Mouse (Mus musculus): ENCODE results near the gene Defb25. TPM values are rescaled to one million over a fixed set of nuclear protein-coding genes. Genes with fewer than 3 reads are reported as not detected.

Defb25 gene
- polyA plus RNA-seq, 1 experiment from 2014 or later: not detected

GRCm38 (mm10) chr2:152657398-152657797 lies 34.5 kb upstream of the Defb25 start:
- Histone ChIP-seq H3K9me3 (ENCODE audit: control insufficient read depth, low read length) (no peaks in the 10 kb centered on the region), H3K4me3 (ENCODE audit: low read depth, low read length) (no peak overlapping the region), H3K4me1 (replicated peaks; ENCODE audit: control insufficient read depth, insufficient read depth, low read length) (no peaks in the 10 kb centered on the region), H3K4me2 (ENCODE audit: low read depth, low read length, severe bottlenecking) (no peak overlapping the region), H3K9ac (ENCODE audit: low read length) (no peak overlapping the region), H3K27ac (ENCODE audit: low read depth, low read length) (no peak overlapping the region), H3K27me3 (ENCODE audit: control insufficient read depth, insufficient read depth, low read length) (no peaks in the 10 kb centered on the region), H3K36me3 (ENCODE audit: control insufficient read depth, insufficient read depth, low read length) (no peaks in the 10 kb centered on the region)
- WGBS: 67% methylated on average over 10 of the region's 10 CpGs
- no peak for DNase-seq (ENCODE audit: low spot score)
- no peak for ATAC-seq (replicated peaks; ENCODE audit: low FRiP score)

GRCm38 (mm10) chr2:152653874-152654715 lies 31.2 kb upstream of the Defb25 start:
- no peak overlapping the region for H3K4me3 ChIP-seq (ENCODE audit: low read depth, low read length)
- H3K4me1 ChIP-seq (replicated peaks; ENCODE audit: control insufficient read depth, insufficient read depth, low read length): no peaks in the 10 kb centered on the region
- H3K27ac ChIP-seq (ENCODE audit: low read depth, low read length): no peak overlapping the region
- no peak overlapping the region for H3K4me2 ChIP-seq (ENCODE audit: low read depth, low read length, severe bottlenecking)
- no peak for DNase-seq (ENCODE audit: low spot score)
- no peaks in the 10 kb centered on the region for H3K27me3 ChIP-seq (ENCODE audit: control insufficient read depth, insufficient read depth, low read length)
- H3K9ac ChIP-seq (ENCODE audit: low read length): no peak overlapping the region
- H3K9me3 ChIP-seq (ENCODE audit: control insufficient read depth, low read length): no peaks in the 10 kb centered on the region
- 58% methylated on average over 14 of the region's 14 CpGs for WGBS
- ATAC-seq (replicated peaks; ENCODE audit: low FRiP score): no peak
- H3K36me3 ChIP-seq (ENCODE audit: control insufficient read depth, insufficient read depth, low read length): no peaks in the 10 kb centered on the region

GRCm38 (mm10) chr2:152652901-152653620 lies 30.2 kb upstream of the Defb25 start:
- no peak overlapping the region for H3K4me2 ChIP-seq (ENCODE audit: low read depth, low read length, severe bottlenecking)
- ATAC-seq (replicated peaks; ENCODE audit: low FRiP score) (no peak), DNase-seq (ENCODE audit: low spot score) (no peak)
- H3K27ac ChIP-seq (ENCODE audit: low read depth, low read length): no peak overlapping the region
- H3K9ac ChIP-seq (ENCODE audit: low read length): no peak overlapping the region
- no peaks in the 10 kb centered on the region for H3K36me3 ChIP-seq (ENCODE audit: control insufficient read depth, insufficient read depth, low read length)
- no peaks in the 10 kb centered on the region for H3K4me1 ChIP-seq (replicated peaks; ENCODE audit: control insufficient read depth, insufficient read depth, low read length)
- H3K27me3 ChIP-seq (ENCODE audit: control insufficient read depth, insufficient read depth, low read length): no peaks in the 10 kb centered on the region
- no peaks in the 10 kb centered on the region for H3K9me3 ChIP-seq (ENCODE audit: control insufficient read depth, low read length)
- WGBS: 83% methylated on average over 10 of the region's 10 CpGs
- no peak overlapping the region for H3K4me3 ChIP-seq (ENCODE audit: low read depth, low read length)

- H3K27ac ChIP-seq (ENCODE audit: low read depth, low read length): peak overlapping the region; percentile 41; the same call in 1 of the 2 replicates
- H3K36me3 ChIP-seq (ENCODE audit: control insufficient read depth, insufficient read depth, low read length): no peaks in the 10 kb centered on the region
- H3K4me1 ChIP-seq (replicated peaks; ENCODE audit: control insufficient read depth, insufficient read depth, low read length): peaks cover 3% of the 10 kb centered on the region; the same call in 1 of the 2 replicates
- DNase-seq (ENCODE audit: low spot score) (no peak), ATAC-seq (replicated peaks; ENCODE audit: low FRiP score) (peak; percentile 56)
- H3K4me2 ChIP-seq (ENCODE audit: low read depth, low read length, severe bottlenecking): 0 out of 2 replicates have a peak overlapping the region, but pooled peaks have one; percentile 18
- H3K9ac ChIP-seq (ENCODE audit: low read length): peak overlapping the region; percentile 12; the same call in 1 of the 2 replicates
- 18% methylated on average over 11 of the region's 11 CpGs for WGBS
- no peak overlapping the region for H3K4me3 ChIP-seq (ENCODE audit: low read depth, low read length)
- no peaks in the 10 kb centered on the region for H3K27me3 ChIP-seq (ENCODE audit: control insufficient read depth, insufficient read depth, low read length)
- H3K9me3 ChIP-seq (ENCODE audit: control insufficient read depth, low read length): no peaks in the 10 kb centered on the region
These were observed 16.7 kb upstream of the Defb25 start for GRCm38 (mm10) chr2:152639406-152640113.

GRCm38 (mm10) chr2:152638865-152639264 lies 16.0 kb upstream of the Defb25 start:
- no peak overlapping the region for H3K4me2 ChIP-seq (ENCODE audit: low read depth, low read length, severe bottlenecking)
- no peak overlapping the region for H3K4me3 ChIP-seq (ENCODE audit: low read depth, low read length)
- peaks cover 3% of the 10 kb centered on the region; the same call in 1 of the 2 replicates for H3K4me1 ChIP-seq (replicated peaks; ENCODE audit: control insufficient read depth, insufficient read depth, low read length)
- H3K9me3 ChIP-seq (ENCODE audit: control insufficient read depth, low read length): no peaks in the 10 kb centered on the region
- ATAC-seq (replicated peaks; ENCODE audit: low FRiP score): no peak
- H3K27me3 ChIP-seq (ENCODE audit: control insufficient read depth, insufficient read depth, low read length): no peaks in the 10 kb centered on the region
- H3K27ac ChIP-seq (ENCODE audit: low read depth, low read length): no peak overlapping the region
- WGBS: 71% methylated on average over 6 of the region's 6 CpGs
- no peaks in the 10 kb centered on the region for H3K36me3 ChIP-seq (ENCODE audit: control insufficient read depth, insufficient read depth, low read length)
- no peak for DNase-seq (ENCODE audit: low spot score)
- H3K9ac ChIP-seq (ENCODE audit: low read length): no peak overlapping the region

- no peak for ATAC-seq (replicated peaks; ENCODE audit: low FRiP score)
- H3K4me2 ChIP-seq (ENCODE audit: low read depth, low read length, severe bottlenecking): no peak overlapping the region
- H3K9me3 ChIP-seq (ENCODE audit: control insufficient read depth, low read length): no peaks in the 10 kb centered on the region
- no peak overlapping the region for H3K4me3 ChIP-seq (ENCODE audit: low read depth, low read length)
- WGBS: 83% methylated on average over 4 of the region's 4 CpGs
- H3K27ac ChIP-seq (ENCODE audit: low read depth, low read length): no peak overlapping the region
- H3K4me1 ChIP-seq (replicated peaks; ENCODE audit: control insufficient read depth, insufficient read depth, low read length): peaks cover 3% of the 10 kb centered on the region; the same call in 1 of the 2 replicates
- DNase-seq (ENCODE audit: low spot score): no peak
- no peak overlapping the region for H3K9ac ChIP-seq (ENCODE audit: low read length)
- no peaks in the 10 kb centered on the region for H3K36me3 ChIP-seq (ENCODE audit: control insufficient read depth, insufficient read depth, low read length)
- H3K27me3 ChIP-seq (ENCODE audit: control insufficient read depth, insufficient read depth, low read length): peaks cover 2% of the 10 kb centered on the region; the same call in 1 of the 2 replicates
These were observed 14.5 kb upstream of the Defb25 start for GRCm38 (mm10) chr2:152637381-152637780.

- Histone ChIP-seq H3K27ac (ENCODE audit: low read depth, low read length) (no peak overlapping the region), H3K27me3 (ENCODE audit: control insufficient read depth, insufficient read depth, low read length) (peaks cover 2% of the 10 kb centered on the region; the same call in 1 of the 2 replicates), H3K9me3 (ENCODE audit: control insufficient read depth, low read length) (no peaks in the 10 kb centered on the region), H3K4me3 (ENCODE audit: low read depth, low read length) (no peak overlapping the region), H3K4me2 (ENCODE audit: low read depth, low read length, severe bottlenecking) (no peak overlapping the region), H3K36me3 (ENCODE audit: control insufficient read depth, insufficient read depth, low read length) (no peaks in the 10 kb centered on the region), H3K4me1 (replicated peaks; ENCODE audit: control insufficient read depth, insufficient read depth, low read length) (peaks cover 3% of the 10 kb centered on the region; the same call in 1 of the 2 replicates), H3K9ac (ENCODE audit: low read length) (no peak overlapping the region)
- WGBS: 90% methylated on average over 6 of the region's 6 CpGs
- DNase-seq (ENCODE audit: low spot score) (no peak), ATAC-seq (replicated peaks; ENCODE audit: low FRiP score) (no peak)
These were observed 14.1 kb upstream of the Defb25 start for GRCm38 (mm10) chr2:152637006-152637322.

- no peak for ATAC-seq (replicated peaks; ENCODE audit: low FRiP score)
- Histone ChIP-seq H3K9ac (ENCODE audit: low read length) (no peak overlapping the region), H3K27me3 (ENCODE audit: control insufficient read depth, insufficient read depth, low read length) (peaks cover 2% of the 10 kb centered on the region; the same call in 1 of the 2 replicates), H3K4me3 (ENCODE audit: low read depth, low read length) (no peak overlapping the region), H3K4me2 (ENCODE audit: low read depth, low read length, severe bottlenecking) (no peak overlapping the region), H3K27ac (ENCODE audit: low read depth, low read length) (no peak overlapping the region), H3K9me3 (ENCODE audit: control insufficient read depth, low read length) (no peaks in the 10 kb centered on the region), H3K4me1 (replicated peaks; ENCODE audit: control insufficient read depth, insufficient read depth, low read length) (peaks cover 3% of the 10 kb centered on the region; the same call in 1 of the 2 replicates), H3K36me3 (ENCODE audit: control insufficient read depth, insufficient read depth, low read length) (no peaks in the 10 kb centered on the region)
- WGBS: 85% methylated on average over 23 of the region's 23 CpGs
- DNase-seq (ENCODE audit: low spot score): no peak
These were observed 13.6 kb upstream of the Defb25 start for GRCm38 (mm10) chr2:152636246-152637005.

Data from forebrain, embryonic 11.5 days (tissue).